Mouse (Mus musculus) limb, embryonic 15.5 days (tissue): ENCODE measurements around the gene Icmt. TPM values are rescaled to one million over a fixed set of nuclear protein-coding genes. Genes with fewer than 3 reads are reported as not detected.

Experiments
- ATAC-seq: fragments of 200-750 bp; cut with Nextera tagmentation; 2 replicates; pipeline ENCODE4 v1.8.0; 2017; ENCODE audit warnings: low read depth, moderate TSS enrichment; ENCODE audit not compliant: insufficient number of reproducible peaks, low FRiP score, low TSS enrichment
- H3K27ac ChIP-seq: fragments of 300-500 bp; sonication (generic); 2 replicates; pipeline ENCODE4 v1.5.1; 2015; ENCODE audit warnings: moderate library complexity, mild to moderate bottlenecking, inconsistent platforms
- H3K27me3 ChIP-seq: fragments of 300-500 bp; sonication (generic); 2 replicates; pipeline ENCODE4 v1.6.1; 2015; ENCODE audit warnings: inconsistent platforms
- H3K36me3 ChIP-seq: fragments of 300-500 bp; sonication (generic); 2 replicates; pipeline ENCODE4 v1.6.1; 2015; ENCODE audit warnings: inconsistent platforms
- H3K4me1 ChIP-seq: fragments of 300-500 bp; sonication (generic); 2 replicates; pipeline ENCODE4 v1.6.1; 2015; ENCODE audit warnings: inconsistent platforms
- H3K4me2 ChIP-seq: fragments of 300-500 bp; sonication (generic); 2 replicates; pipeline ENCODE4 v1.6.1; 2015; ENCODE audit warnings: mild to moderate bottlenecking, inconsistent platforms
- H3K4me3 ChIP-seq: fragments of 300-500 bp; sonication (generic); 2 replicates; pipeline ENCODE4 v1.5.1; 2015; ENCODE audit warnings: mild to moderate bottlenecking, inconsistent platforms
- H3K9ac ChIP-seq: fragments of 300-500 bp; sonication (generic); 2 replicates; pipeline ENCODE4 v1.6.1; 2015; ENCODE audit warnings: inconsistent platforms
- H3K9me3 ChIP-seq: fragments of 300-500 bp; sonication (generic); 2 replicates; pipeline ENCODE4 v1.6.1; 2016; ENCODE audit warnings: inconsistent platforms
- WGBS: fragments of 180-500 bp; shearing (Covaris S2); methylation state at CpG from one replicate; pipeline ENCODE4 v1.1.7; 2015; 5-methylcytosine and 5-hydroxymethylcytosine counted together
- polyA plus RNA-seq: library from polyadenylated mRNA; unstranded; fragments of >200 nt; fragmentation: Nextera tagmentation; extraction: Ambion mirVana; gene quantifications from 2 replicates; pipeline ENCODE4 v1.2.1, GENCODE M21; 2015

Gene Icmt
- polyA plus RNA-seq, 1 experiment from 2014 or later: 26.4 TPM

GRCm38 (mm10) chr4:152326543-152326942 is 29.5 kb downstream of the Icmt start:
- Histone ChIP-seq H3K4me2 (peak overlapping the region; percentile 52), H3K27ac (no peak overlapping the region), H3K4me3 (peak overlapping the region; percentile 95), H3K36me3 (peaks cover 37% of the 10 kb centered on the region), H3K9ac (peak overlapping the region; percentile 98), H3K27me3 (no peaks in the 10 kb centered on the region), H3K4me1 (peaks cover 20% of the 10 kb centered on the region), H3K9me3 (no peaks in the 10 kb centered on the region)
- WGBS: 2% methylated on average over 11 of the region's 11 CpGs
- no peak for ATAC-seq

GRCm38 (mm10) chr4:152328691-152329090 is 31.7 kb downstream of the Icmt start:
- Histone ChIP-seq H3K4me1 (peaks cover 20% of the 10 kb centered on the region), H3K36me3 (peaks cover 57% of the 10 kb centered on the region), H3K27ac (no peak overlapping the region), H3K9me3 (no peaks in the 10 kb centered on the region), H3K27me3 (no peaks in the 10 kb centered on the region), H3K9ac (no peak overlapping the region), H3K4me2 (no peak overlapping the region), H3K4me3 (no peak overlapping the region)
- WGBS: 80% methylated on average over 6 of the region's 6 CpGs
- no peak for ATAC-seq

GRCm38 (mm10) chr4:152332952-152333351 is 35.9 kb downstream of the Icmt start:
- Histone ChIP-seq H3K9me3 (no peaks in the 10 kb centered on the region), H3K36me3 (peaks cover 74% of the 10 kb centered on the region), H3K9ac (no peak overlapping the region), H3K27ac (no peak overlapping the region), H3K4me2 (no peak overlapping the region), H3K4me3 (no peak overlapping the region), H3K4me1 (peaks cover 2% of the 10 kb centered on the region; the same call in 1 of the 2 replicates), H3K27me3 (peaks cover 18% of the 10 kb centered on the region)
- WGBS: 36% methylated on average over 2 of the region's 2 CpGs
- no peak for ATAC-seq

GRCm38 (mm10) chr4:152333587-152333986 is 36.6 kb downstream of the Icmt start:
- H3K4me2 ChIP-seq: no peak overlapping the region
- H3K27ac ChIP-seq: no peak overlapping the region
- H3K36me3 ChIP-seq: peaks cover 70% of the 10 kb centered on the region
- H3K9ac ChIP-seq: no peak overlapping the region
- H3K4me3 ChIP-seq: no peak overlapping the region
- H3K9me3 ChIP-seq: no peaks in the 10 kb centered on the region
- peaks cover 24% of the 10 kb centered on the region for H3K27me3 ChIP-seq
- peaks cover 4% of the 10 kb centered on the region for H3K4me1 ChIP-seq
- no peak for ATAC-seq
- WGBS: 93% methylated on average over 12 of the region's 12 CpGs

- H3K27me3 ChIP-seq: peaks cover 63% of the 10 kb centered on the region
- H3K9ac ChIP-seq: no peak overlapping the region
- H3K4me2 ChIP-seq: no peak overlapping the region
- H3K4me1 ChIP-seq: peaks cover 16% of the 10 kb centered on the region
- H3K9me3 ChIP-seq: no peaks in the 10 kb centered on the region
- H3K4me3 ChIP-seq: no peak overlapping the region
- no peak for ATAC-seq
- peaks cover 29% of the 10 kb centered on the region for H3K36me3 ChIP-seq
- 29% methylated on average over 6 of the region's 6 CpGs for WGBS
- H3K27ac ChIP-seq: no peak overlapping the region
Measured at GRCm38 (mm10) chr4:152337772-152338171, 40.7 kb downstream of the Icmt start.

GRCm38 (mm10) chr4:152338419-152339292 is 41.6 kb downstream of the Icmt start, which contains the start of gene Chd5:
TSS of gene Chd5 (plus strand) at chr4:152338651.
- Histone ChIP-seq H3K27ac (no peak within 1 kb of the TSS), H3K36me3 (peaks cover 20% of the 10 kb centered on the region), H3K4me2 (peak within 1 kb of the TSS; percentile 100), H3K4me1 (peaks cover 23% of the 10 kb centered on the region), H3K9me3 (no peaks in the 10 kb centered on the region), H3K9ac (peak within 1 kb of the TSS; percentile 20; the same call in 1 of the 2 replicates), H3K27me3 (peaks cover 72% of the 10 kb centered on the region), H3K4me3 (peak within 1 kb of the TSS; percentile 53)
- no peak for ATAC-seq
- WGBS: under 1% methylated on average over 92 of the region's 120 CpGs

GRCm38 (mm10) chr4:152339293-152339790 is 42.3 kb downstream of the Icmt start:
- no peak overlapping the region for H3K27ac ChIP-seq
- H3K36me3 ChIP-seq: peaks cover 13% of the 10 kb centered on the region
- H3K9me3 ChIP-seq: no peaks in the 10 kb centered on the region
- under 1% methylated on average over 15 of the region's 26 CpGs for WGBS
- ATAC-seq: no peak
- H3K4me3 ChIP-seq: peak overlapping the region; percentile 53
- peaks cover 23% of the 10 kb centered on the region for H3K4me1 ChIP-seq
- peaks cover 78% of the 10 kb centered on the region for H3K27me3 ChIP-seq
- H3K4me2 ChIP-seq: peak overlapping the region; percentile 100
- H3K9ac ChIP-seq: peak overlapping the region; percentile 20; the same call in 1 of the 2 replicates

GRCm38 (mm10) chr4:152340584-152341284 is 43.7 kb downstream of the Icmt start:
- peaks cover 23% of the 10 kb centered on the region for H3K4me1 ChIP-seq
- no peaks in the 10 kb centered on the region for H3K9me3 ChIP-seq
- no peaks in the 10 kb centered on the region; the same call in 1 of the 2 replicates for H3K36me3 ChIP-seq
- no peak overlapping the region for H3K27ac ChIP-seq
- no peak overlapping the region for H3K9ac ChIP-seq
- WGBS: 32% methylated on average over 15 of the region's 15 CpGs
- no peak for ATAC-seq
- H3K4me3 ChIP-seq: no peak overlapping the region
- no peak overlapping the region for H3K4me2 ChIP-seq
- H3K27me3 ChIP-seq: peaks cover 83% of the 10 kb centered on the region

GRCm38 (mm10) chr4:152343296-152343695 is 46.3 kb downstream of the Icmt start:
- Histone ChIP-seq H3K27me3 (peaks cover 76% of the 10 kb centered on the region), H3K36me3 (no peaks in the 10 kb centered on the region), H3K4me2 (no peak overlapping the region), H3K4me1 (peaks cover 22% of the 10 kb centered on the region), H3K9ac (no peak overlapping the region), H3K9me3 (no peaks in the 10 kb centered on the region), H3K27ac (no peak overlapping the region), H3K4me3 (no peak overlapping the region)
- no peak for ATAC-seq
- 10% methylated on average over 5 of the region's 5 CpGs for WGBS

- Histone ChIP-seq H3K9ac (no peak overlapping the region), H3K9me3 (no peaks in the 10 kb centered on the region), H3K4me1 (peaks cover 8% of the 10 kb centered on the region), H3K4me2 (no peak overlapping the region), H3K27me3 (peaks cover 76% of the 10 kb centered on the region), H3K4me3 (no peak overlapping the region), H3K27ac (no peak overlapping the region), H3K36me3 (no peaks in the 10 kb centered on the region)
- WGBS: 64% methylated on average over 7 of the region's 7 CpGs
- ATAC-seq: no peak
Measured at GRCm38 (mm10) chr4:152344651-152345050, 47.6 kb downstream of the Icmt start.

- Histone ChIP-seq H3K4me3 (no peak overlapping the region), H3K9ac (no peak overlapping the region), H3K27me3 (peaks cover 75% of the 10 kb centered on the region), H3K4me1 (0 out of 2 replicates have a peak, but pooled peaks cover 11% of the 10 kb centered on the region), H3K36me3 (no peaks in the 10 kb centered on the region), H3K9me3 (no peaks in the 10 kb centered on the region), H3K27ac (no peak overlapping the region), H3K4me2 (no peak overlapping the region)
- 44% methylated on average over 7 of the region's 7 CpGs for WGBS
- no peak; the same call in 1 of the 2 replicates for ATAC-seq
Measured at GRCm38 (mm10) chr4:152345120-152345889, 48.3 kb downstream of the Icmt start.
